Mouse (Mus musculus) stomach, postnatal 0 days (tissue): ENCODE data around the gene Ube2n. TPM values are rescaled to one million over a fixed set of nuclear protein-coding genes. Genes with fewer than 3 reads are reported as not detected.

Experiments
- ATAC-seq: fragments of 200-750 bp; cut with Nextera tagmentation; 2 replicates; pipeline ENCODE4 v1.8.0; 2017; ENCODE audit not compliant: low FRiP score, low TSS enrichment
- DNase-seq: peaks from one replicate; pipeline ENCODE4 v3.0.0-alpha.2; 2016; ENCODE audit warnings: low spot score
- H3K27ac ChIP-seq: fragments of 300-500 bp; sonication (generic); replicated peaks from 2 replicates; pipeline ENCODE4 v1.5.1; 2014; ENCODE audit warnings: mild to moderate bottlenecking, control low read depth
- H3K27me3 ChIP-seq: fragments of 300-500 bp; sonication (generic); 2 replicates; pipeline ENCODE4 v1.6.1; 2014; ENCODE audit warnings: low read length; ENCODE audit not compliant: control insufficient read depth, insufficient read depth
- H3K36me3 ChIP-seq: fragments of 300-500 bp; sonication (generic); 2 replicates; pipeline ENCODE4 v1.6.1; 2014; ENCODE audit warnings: low read length, mixed read lengths; ENCODE audit not compliant: control insufficient read depth, insufficient read depth
- H3K4me1 ChIP-seq: fragments of 300-500 bp; sonication (generic); replicated peaks from 2 replicates; pipeline ENCODE4 v1.6.1; 2014; ENCODE audit warnings: antibody characterized with exemption; ENCODE audit not compliant: control insufficient read depth, insufficient read depth
- H3K4me2 ChIP-seq: fragments of 300-500 bp; sonication (generic); replicated peaks from 2 replicates; pipeline ENCODE4 v1.6.1; 2014; ENCODE audit warnings: low read depth, mild to moderate bottlenecking, control low read depth, moderate library complexity
- H3K4me3 ChIP-seq: fragments of 300-500 bp; sonication (generic); 2 replicates; pipeline ENCODE4 v1.5.1; 2014; ENCODE audit warnings: low read depth, low read length, control low read depth
- H3K9ac ChIP-seq: fragments of 300-500 bp; sonication (generic); 2 replicates; pipeline ENCODE4 v1.6.1; 2014; ENCODE audit warnings: mild to moderate bottlenecking, low read length, control low read depth, mixed read lengths
- H3K9me3 ChIP-seq: fragments of 300-500 bp; sonication (generic); 2 replicates; pipeline ENCODE4 v1.6.1; 2016; ENCODE audit warnings: low read length; ENCODE audit not compliant: control insufficient read depth
- CTCF ChIP-seq: IDR thresholded peaks from 2 replicates; pipeline ENCODE4 v1.5.1; 2016; ENCODE audit warnings: antibody characterized with exemption, low read depth, mild to moderate bottlenecking, moderate library complexity
- EP300 ChIP-seq: optimal IDR thresholded peaks from 2 replicates; pipeline ENCODE3; 2016; ENCODE audit warnings: antibody characterized with exemption
- WGBS: fragments of 180-500 bp; shearing (Covaris S2); extraction: QIAGEN DNeasy Blood & Tissue Kit; methylation state at CpG from one replicate; pipeline ENCODE4 v1.1.7; 2014; 5-methylcytosine and 5-hydroxymethylcytosine counted together
- polyA plus RNA-seq: library from polyadenylated mRNA; unstranded; fragments of >200 nt; fragmentation: Nextera tagmentation; extraction: Ambion mirVana; gene quantifications from 2 replicates; pipeline ENCODE4 v1.2.1, GENCODE M21; 2015

The Ube2n gene
- polyA plus RNA-seq, 1 experiment from 2014 or later: 229 TPM

GRCm38 (mm10) chr10:95477516-95477915 is 37.4 kb upstream of the Ube2n start:
- no peak overlapping the region for H3K4me3 ChIP-seq
- ATAC-seq (no peak), DNase-seq (no peak)
- H3K36me3 ChIP-seq: peaks cover 3% of the 10 kb centered on the region; the same call in 1 of the 2 replicates
- H3K27me3 ChIP-seq: no peaks in the 10 kb centered on the region
- H3K4me1 ChIP-seq: no peaks in the 10 kb centered on the region
- H3K9me3 ChIP-seq: no peaks in the 10 kb centered on the region
- no peak overlapping the region for H3K4me2 ChIP-seq
- TF ChIP-seq EP300 (no peak), CTCF (no peak)
- H3K9ac ChIP-seq: no peak overlapping the region
- H3K27ac ChIP-seq: no peak overlapping the region
- WGBS: 82% methylated on average over 11 of the region's 11 CpGs

DNA sequence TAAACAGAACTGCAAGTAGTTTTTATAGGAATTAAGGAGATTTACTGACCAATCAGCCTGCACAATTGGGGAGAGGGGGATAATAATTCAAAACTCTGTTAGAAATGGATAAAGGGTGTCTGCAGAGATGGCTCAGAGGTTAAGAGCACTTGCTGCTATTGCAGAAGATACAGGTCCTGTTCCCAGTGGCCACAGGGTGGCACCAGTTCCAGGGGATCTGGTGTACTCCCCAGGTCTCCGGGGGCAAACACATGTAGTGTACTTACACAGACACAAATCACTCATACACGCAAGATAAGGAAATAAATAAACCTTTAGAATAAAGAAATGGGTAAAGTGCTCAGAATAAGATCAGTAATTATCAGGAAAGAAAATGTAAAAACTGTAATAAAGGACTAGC is 25.3 kb upstream of the Ube2n start:
- Histone ChIP-seq H3K27ac (no peak overlapping the region), H3K9ac (no peak overlapping the region), H3K4me2 (no peak overlapping the region), H3K36me3 (peaks cover 48% of the 10 kb centered on the region; the same call in 1 of the 2 replicates), H3K9me3 (no peaks in the 10 kb centered on the region), H3K4me3 (no peak overlapping the region), H3K27me3 (no peaks in the 10 kb centered on the region), H3K4me1 (no peaks in the 10 kb centered on the region)
- WGBS: 56% methylated on average over 2 of the region's 2 CpGs
- no peak for ATAC-seq
- DNase-seq: peak; percentile 47
- no peak for TF ChIP-seq EP300
- TF ChIP-seq CTCF: peak; percentile 71

GRCm38 (mm10) chr10:95494268-95494667 is 20.7 kb upstream of the Ube2n start:
- ATAC-seq: no peak
- Histone ChIP-seq H3K4me1 (no peaks in the 10 kb centered on the region), H3K9me3 (no peaks in the 10 kb centered on the region), H3K9ac (no peak overlapping the region), H3K36me3 (peaks cover 33% of the 10 kb centered on the region), H3K27me3 (no peaks in the 10 kb centered on the region), H3K4me2 (no peak overlapping the region), H3K27ac (no peak overlapping the region), H3K4me3 (no peak overlapping the region)
- TF ChIP-seq CTCF (no peak), EP300 (no peak)
- no peak for DNase-seq
- 96% methylated on average over 5 of the region's 5 CpGs for WGBS

GRCm38 (mm10) chr10:95501033-95501432 is 13.9 kb upstream of the Ube2n start:
- Histone ChIP-seq H3K27me3 (no peaks in the 10 kb centered on the region), H3K4me1 (no peaks in the 10 kb centered on the region), H3K27ac (peak overlapping the region; percentile 79), H3K36me3 (no peaks in the 10 kb centered on the region), H3K4me3 (peak overlapping the region; percentile 74), H3K4me2 (peak overlapping the region; percentile 76), H3K9me3 (no peaks in the 10 kb centered on the region), H3K9ac (peak overlapping the region; percentile 72)
- ATAC-seq (no peak), DNase-seq (no peak)
- no peak for TF ChIP-seq EP300
- no peak for TF ChIP-seq CTCF
- 2% methylated on average over 7 of the region's 7 CpGs for WGBS

- no peaks in the 10 kb centered on the region for H3K9me3 ChIP-seq
- under 1% methylated on average over 35 of the region's 35 CpGs for WGBS
- ATAC-seq: peak; percentile 96
- H3K9ac ChIP-seq: peak within 1 kb of the TSS; percentile 72
- peak within 1 kb of the TSS; percentile 76 for H3K4me2 ChIP-seq
- peak within 1 kb of the TSS; percentile 74 for H3K4me3 ChIP-seq
- peak; percentile 91 for DNase-seq
- no peaks in the 10 kb centered on the region for H3K36me3 ChIP-seq
- H3K27me3 ChIP-seq: no peaks in the 10 kb centered on the region
- TF ChIP-seq CTCF (no peak), EP300 (no peak)
- H3K4me1 ChIP-seq: no peaks in the 10 kb centered on the region
- peak within 1 kb of the TSS; percentile 79 for H3K27ac ChIP-seq
Measured at GRCm38 (mm10) chr10:95501463-95502081, 13.4 kb upstream of the Ube2n start, which contains the start of gene Mrpl42. Gene Mrpl42 (minus strand): TSS chr10:95501940.

DNA sequence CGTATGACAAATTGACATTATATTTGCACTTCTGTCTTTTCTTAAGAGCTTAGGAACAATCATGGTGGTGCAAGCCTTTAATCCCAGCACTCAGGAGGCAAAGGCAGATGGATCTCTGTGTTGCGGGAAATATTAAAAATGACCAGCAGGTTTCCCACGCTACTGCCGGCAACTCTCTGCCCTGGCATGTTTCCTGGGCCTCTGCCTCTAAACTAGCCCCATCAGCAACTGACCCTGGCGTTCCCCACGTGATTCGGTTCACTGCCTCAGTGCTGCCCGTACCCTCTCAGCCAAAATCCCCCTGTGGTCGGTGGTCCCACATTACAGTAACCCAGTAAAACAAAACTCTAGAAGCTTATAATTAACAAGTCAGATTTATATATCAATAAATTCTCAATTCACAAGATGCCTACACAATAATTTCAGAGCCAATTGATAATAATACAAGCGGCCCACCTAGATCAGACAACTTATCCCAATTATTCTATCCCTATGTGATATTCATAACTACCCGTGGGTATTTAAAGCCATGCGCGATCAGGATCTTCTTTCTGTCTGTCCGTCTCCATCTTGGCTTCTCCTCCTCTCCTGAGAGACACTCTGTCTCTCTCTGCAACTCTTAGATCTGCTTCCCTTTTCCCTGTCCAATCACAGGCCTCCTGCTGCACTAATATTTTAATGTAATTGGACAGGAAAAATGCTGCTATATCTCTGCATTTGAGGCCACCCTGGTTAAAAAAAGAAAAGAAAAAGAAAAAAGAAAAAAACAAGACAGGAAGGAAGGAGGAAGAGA is 11.3 kb upstream of the Ube2n start:
- Histone ChIP-seq H3K4me1 (no peaks in the 10 kb centered on the region), H3K27me3 (no peaks in the 10 kb centered on the region), H3K27ac (no peak overlapping the region), H3K4me3 (no peak overlapping the region), H3K4me2 (no peak overlapping the region), H3K9ac (no peak overlapping the region), H3K36me3 (no peaks in the 10 kb centered on the region), H3K9me3 (no peaks in the 10 kb centered on the region)
- no peak for TF ChIP-seq CTCF
- no peak for TF ChIP-seq EP300
- ATAC-seq: no peak
- 73% methylated on average over 14 of the region's 14 CpGs for WGBS
- DNase-seq: no peak
